Mouse (Mus musculus): Measurements from ENCODE around the gene Rasal1. TPM values are rescaled to one million over a fixed set of nuclear protein-coding genes. Genes with fewer than 3 reads are reported as not detected.

Rasal1 gene
- polyA plus RNA-seq, 1 experiment: 1.00 TPM

- DNase-seq (ENCODE audit: low read depth): no peak
- TF ChIP-seq CTCF (IDR thresholded peaks at IDR 0.05; ENCODE audit: borderline replicate concordance, extremely low read depth, insufficient read depth, insufficient read length) (no peak), POLR2A (IDR thresholded peaks at IDR 0.05; ENCODE audit: borderline replicate concordance, extremely low read depth, insufficient read depth, insufficient read length, poor library complexity, severe bottlenecking) (no peak)
Measured at GRCm38 (mm10) chr5:120664888-120665287, 16.3 kb downstream of the Rasal1 start.

DNA sequence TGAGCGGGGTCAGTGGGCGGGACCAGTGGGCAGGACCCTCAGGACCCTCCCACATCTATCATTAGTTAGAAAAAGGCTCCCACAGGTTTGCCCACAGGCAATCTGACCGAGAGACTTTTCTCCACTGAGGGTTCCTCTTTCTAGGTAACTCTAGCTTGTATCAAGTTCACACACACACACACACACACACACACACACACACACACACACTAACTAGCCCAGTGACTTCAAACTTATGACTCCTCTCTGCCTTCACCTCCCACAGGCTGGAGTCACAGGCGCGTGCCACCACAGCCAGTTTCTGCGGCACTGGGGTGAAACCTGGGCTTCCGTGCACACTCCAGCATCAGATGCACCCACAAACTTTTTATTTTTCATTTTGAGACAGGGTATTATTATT is 20.1 kb downstream of the Rasal1 start:
- TF ChIP-seq CTCF (IDR thresholded peaks at IDR 0.05; ENCODE audit: borderline replicate concordance, extremely low read depth, insufficient read depth, insufficient read length) (no peak), POLR2A (IDR thresholded peaks at IDR 0.05; ENCODE audit: borderline replicate concordance, extremely low read depth, insufficient read depth, insufficient read length, poor library complexity, severe bottlenecking) (no peak)
- no peak for DNase-seq (ENCODE audit: low read depth)

DNA sequence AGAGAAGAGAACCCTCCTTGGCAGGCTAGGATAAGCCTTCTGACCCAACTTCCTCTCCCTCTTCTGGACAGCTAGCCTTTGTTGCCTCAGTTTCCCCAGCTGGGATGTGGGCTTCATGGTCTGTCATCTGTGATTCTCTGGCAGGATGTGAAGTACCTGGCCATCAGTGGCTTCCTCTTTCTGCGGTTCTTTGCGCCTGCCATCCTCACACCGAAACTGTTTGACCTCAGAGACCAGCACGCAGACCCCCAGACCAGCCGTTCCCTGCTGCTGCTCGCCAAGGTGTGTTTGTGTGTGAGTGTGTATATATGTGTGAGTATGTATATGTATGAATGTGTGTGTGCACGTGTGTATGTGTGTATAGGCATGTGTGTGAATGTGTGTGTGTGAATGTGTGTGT is 21.5 kb downstream of the Rasal1 start:
- DNase-seq (ENCODE audit: low read depth): no peak
- no peak for TF ChIP-seq POLR2A (IDR thresholded peaks at IDR 0.05; ENCODE audit: borderline replicate concordance, extremely low read depth, insufficient read depth, insufficient read length, poor library complexity, severe bottlenecking)
- TF ChIP-seq CTCF (IDR thresholded peaks at IDR 0.05; ENCODE audit: borderline replicate concordance, extremely low read depth, insufficient read depth, insufficient read length): no peak

DNA sequence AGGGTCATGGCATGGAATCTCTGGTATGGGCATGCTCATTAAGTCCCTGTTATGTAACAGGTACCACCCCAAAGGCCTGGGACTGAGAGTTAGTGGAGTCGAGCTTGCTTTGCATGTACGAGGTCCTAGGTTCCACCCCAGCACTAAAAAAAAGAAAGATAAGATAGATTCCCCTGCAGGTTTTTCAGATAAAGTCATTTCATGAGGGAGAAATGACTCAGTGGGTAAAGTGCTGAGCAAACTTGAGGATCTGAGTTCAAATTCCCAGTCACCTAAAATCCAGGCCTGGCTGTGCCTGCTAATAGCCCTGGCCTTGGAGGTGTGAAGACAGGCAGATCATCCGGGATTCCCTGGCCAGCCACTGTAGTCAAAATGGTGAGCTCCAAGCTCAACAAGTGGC is 23.3 kb downstream of the Rasal1 start:
- no peak for DNase-seq (ENCODE audit: low read depth)
- TF ChIP-seq POLR2A (IDR thresholded peaks at IDR 0.05; ENCODE audit: borderline replicate concordance, extremely low read depth, insufficient read depth, insufficient read length, poor library complexity, severe bottlenecking) (no peak), CTCF (IDR thresholded peaks at IDR 0.05; ENCODE audit: borderline replicate concordance, extremely low read depth, insufficient read depth, insufficient read length) (no peak)

DNA sequence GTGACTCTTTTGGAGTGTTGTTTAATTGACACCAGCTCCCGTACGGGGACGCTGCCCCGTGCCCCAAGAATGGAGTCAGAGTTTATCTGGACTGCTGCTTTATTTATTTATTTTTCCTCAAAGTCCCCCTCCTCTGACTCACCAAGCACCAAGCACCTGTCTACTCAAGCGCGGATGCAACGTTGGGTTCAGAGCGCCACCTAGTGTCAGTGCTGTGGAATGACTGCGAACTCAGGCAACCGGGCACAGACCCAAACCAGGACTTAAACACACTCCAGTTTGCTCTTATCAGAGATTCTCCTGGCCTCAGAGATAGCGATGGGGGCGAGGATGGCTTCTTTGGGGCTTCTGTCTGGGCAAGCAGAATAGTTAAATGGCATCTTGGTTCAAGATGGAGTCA is 25.0 kb downstream of the Rasal1 start:
- DNase-seq (ENCODE audit: low read depth): peak; percentile 87
- TF ChIP-seq POLR2A (IDR thresholded peaks at IDR 0.05; ENCODE audit: borderline replicate concordance, extremely low read depth, insufficient read depth, insufficient read length, poor library complexity, severe bottlenecking): no peak
- peak; percentile 97 for TF ChIP-seq CTCF (IDR thresholded peaks at IDR 0.05; ENCODE audit: borderline replicate concordance, extremely low read depth, insufficient read depth, insufficient read length)

DNA sequence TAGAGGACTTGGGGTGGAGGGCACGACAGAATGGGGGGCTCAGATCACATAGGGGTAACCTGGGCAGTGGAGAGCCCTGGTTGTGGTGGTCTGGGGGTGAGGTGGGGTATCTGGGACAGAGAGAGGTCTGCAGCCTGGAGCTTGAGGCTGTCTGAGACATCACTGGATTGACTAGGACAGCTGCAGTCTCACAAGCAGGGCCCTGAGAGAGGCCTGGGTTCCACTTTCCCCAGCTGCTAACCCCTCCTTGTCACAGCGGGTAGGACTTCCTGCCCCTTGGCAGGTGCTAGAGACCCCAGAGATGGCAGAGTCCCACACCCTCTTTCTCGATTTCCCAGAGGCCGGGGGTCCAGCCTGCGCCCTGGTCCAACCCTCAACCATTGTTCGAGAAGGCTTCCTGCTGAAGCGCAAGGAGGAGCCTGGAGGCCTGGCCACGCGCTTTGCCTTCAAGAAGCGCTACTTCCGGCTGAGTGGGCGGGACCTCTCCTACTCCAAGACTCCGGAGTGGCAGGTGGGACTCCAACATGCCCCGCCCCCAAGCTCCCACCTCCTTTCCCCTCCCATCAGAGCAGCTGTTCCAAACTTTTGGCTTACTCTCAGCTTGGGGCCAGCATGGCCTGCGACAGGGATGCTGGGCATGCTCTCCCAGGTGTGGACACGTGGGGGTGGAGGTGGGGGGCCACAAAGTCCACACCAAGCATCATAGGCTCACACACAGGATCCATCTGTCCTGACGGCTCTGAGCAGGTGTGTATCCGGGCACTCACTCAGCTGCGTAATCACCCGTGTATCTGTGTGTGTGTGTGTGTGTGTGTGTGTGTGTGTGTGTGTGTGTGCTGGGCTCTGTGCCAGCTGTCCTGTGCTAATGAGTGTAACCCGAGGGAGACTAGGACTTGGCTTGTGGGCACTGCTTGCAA is 25.9 kb downstream of the Rasal1 start:
- DNase-seq (ENCODE audit: low read depth): peak; percentile 78
- TF ChIP-seq CTCF (IDR thresholded peaks at IDR 0.05; ENCODE audit: borderline replicate concordance, extremely low read depth, insufficient read depth, insufficient read length) (no peak), POLR2A (IDR thresholded peaks at IDR 0.05; ENCODE audit: borderline replicate concordance, extremely low read depth, insufficient read depth, insufficient read length, poor library complexity, severe bottlenecking) (no peak)

GRCm38 (mm10) chr5:120677516-120677915 is 28.9 kb downstream of the Rasal1 start:
- TF ChIP-seq CTCF (IDR thresholded peaks at IDR 0.05; ENCODE audit: borderline replicate concordance, extremely low read depth, insufficient read depth, insufficient read length) (no peak), POLR2A (IDR thresholded peaks at IDR 0.05; ENCODE audit: borderline replicate concordance, extremely low read depth, insufficient read depth, insufficient read length, poor library complexity, severe bottlenecking) (no peak)
- peak; percentile 30 for DNase-seq (ENCODE audit: low read depth)

GRCm38 (mm10) chr5:120679676-120680555 is 31.3 kb downstream of the Rasal1 start:
- TF ChIP-seq CTCF (IDR thresholded peaks at IDR 0.05; ENCODE audit: borderline replicate concordance, extremely low read depth, insufficient read depth, insufficient read length) (peak; percentile 73), POLR2A (IDR thresholded peaks at IDR 0.05; ENCODE audit: borderline replicate concordance, extremely low read depth, insufficient read depth, insufficient read length, poor library complexity, severe bottlenecking) (no peak)
- DNase-seq (ENCODE audit: low read depth): peak; percentile 99

- TF ChIP-seq POLR2A (IDR thresholded peaks at IDR 0.05; ENCODE audit: borderline replicate concordance, extremely low read depth, insufficient read depth, insufficient read length, poor library complexity, severe bottlenecking) (no peak), CTCF (IDR thresholded peaks at IDR 0.05; ENCODE audit: borderline replicate concordance, extremely low read depth, insufficient read depth, insufficient read length) (no peak)
- DNase-seq (ENCODE audit: low read depth): peak; percentile 59
Measured at GRCm38 (mm10) chr5:120680918-120681317, 32.3 kb downstream of the Rasal1 start.

- DNase-seq (ENCODE audit: low read depth): no peak
Measured at GRCm38 (mm10) chr5:120682982-120683771, 34.6 kb downstream of the Rasal1 start.

More at GRCm38 (mm10) chr5:120682982-120683771, 34.6 kb downstream of the Rasal1 start:
- TF ChIP-seq CTCF (IDR thresholded peaks at IDR 0.05; ENCODE audit: borderline replicate concordance, extremely low read depth, insufficient read depth, insufficient read length) (no peak), POLR2A (IDR thresholded peaks at IDR 0.05; ENCODE audit: borderline replicate concordance, extremely low read depth, insufficient read depth, insufficient read length, poor library complexity, severe bottlenecking) (no peak)
